Mouse (Mus musculus): Measurements from ENCODE around the gene Casp14.
"Not testable (repeated sequence)": the region's sequence is repeated elsewhere in the genome, so short reads cannot be mapped to it uniquely, and the experiment has no call there.

Gene Casp14

GRCm38 (mm10) chr10:78670121-78670520 lies 48.0 kb downstream of the Casp14 start:
- not testable (repeated sequence) for DNase-seq (ENCODE audit: low read depth, low spot score)

- DNase-seq (ENCODE audit: low read depth, low spot score) = not testable (repeated sequence)
These were observed 51.4 kb downstream of the Casp14 start for GRCm38 (mm10) chr10:78666696-78667095.

GRCm38 (mm10) chr10:78664546-78664945 lies 53.5 kb downstream of the Casp14 start:
- DNase-seq (ENCODE audit: low read depth, low spot score) = no peak
